Mouse (Mus musculus) c-Kit-positive CD71-negative TER-119-negative erythroid progenitor cells, embryonic 14.5 days (primary cell): ENCODE measurements at regions not wholly inside any gene's neighbourhood (a gene's known extent, or its start where the extent isn't known, plus 50 kb on each side); places are given as distances from the start of the nearest gene placed in this dataset.

Experiments used
- DNase-seq: peaks from one replicate; pipeline ENCODE4 v3.0.0-alpha.2; 2013; ENCODE audit warnings: low read depth

DNA sequence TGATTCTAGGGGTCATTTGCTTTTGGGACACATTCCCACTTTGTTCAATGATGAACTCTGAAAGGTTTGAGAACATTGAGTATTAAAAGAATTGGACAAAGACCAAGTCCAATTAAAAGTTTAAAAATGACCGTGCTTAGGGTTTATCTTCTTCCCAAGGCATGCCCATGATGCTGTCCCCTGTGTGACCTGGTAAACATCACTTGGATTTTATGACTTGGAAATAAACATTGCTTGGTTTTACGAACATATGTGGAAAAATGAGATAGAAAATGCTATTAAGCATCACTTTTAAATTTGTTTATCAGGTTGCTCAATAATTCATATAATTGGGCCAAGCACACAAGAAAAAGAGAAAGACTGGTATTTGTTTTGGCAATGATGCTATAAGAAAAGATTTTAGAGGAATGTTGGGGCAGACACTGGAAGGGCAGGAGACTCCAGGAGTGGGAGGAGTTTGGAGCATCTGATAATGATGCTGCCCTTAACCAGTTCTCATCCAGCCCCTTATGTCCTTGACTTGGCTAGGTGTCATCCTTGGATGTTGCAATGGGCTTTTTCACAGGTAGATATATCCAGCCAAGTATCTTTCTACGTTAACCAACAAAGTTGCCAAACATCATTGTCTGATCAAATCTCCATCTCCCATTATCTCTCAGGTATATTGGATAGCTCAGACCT, 92.1 kb upstream of the Dcn start:
- DNase-seq, result no peak

DNA sequence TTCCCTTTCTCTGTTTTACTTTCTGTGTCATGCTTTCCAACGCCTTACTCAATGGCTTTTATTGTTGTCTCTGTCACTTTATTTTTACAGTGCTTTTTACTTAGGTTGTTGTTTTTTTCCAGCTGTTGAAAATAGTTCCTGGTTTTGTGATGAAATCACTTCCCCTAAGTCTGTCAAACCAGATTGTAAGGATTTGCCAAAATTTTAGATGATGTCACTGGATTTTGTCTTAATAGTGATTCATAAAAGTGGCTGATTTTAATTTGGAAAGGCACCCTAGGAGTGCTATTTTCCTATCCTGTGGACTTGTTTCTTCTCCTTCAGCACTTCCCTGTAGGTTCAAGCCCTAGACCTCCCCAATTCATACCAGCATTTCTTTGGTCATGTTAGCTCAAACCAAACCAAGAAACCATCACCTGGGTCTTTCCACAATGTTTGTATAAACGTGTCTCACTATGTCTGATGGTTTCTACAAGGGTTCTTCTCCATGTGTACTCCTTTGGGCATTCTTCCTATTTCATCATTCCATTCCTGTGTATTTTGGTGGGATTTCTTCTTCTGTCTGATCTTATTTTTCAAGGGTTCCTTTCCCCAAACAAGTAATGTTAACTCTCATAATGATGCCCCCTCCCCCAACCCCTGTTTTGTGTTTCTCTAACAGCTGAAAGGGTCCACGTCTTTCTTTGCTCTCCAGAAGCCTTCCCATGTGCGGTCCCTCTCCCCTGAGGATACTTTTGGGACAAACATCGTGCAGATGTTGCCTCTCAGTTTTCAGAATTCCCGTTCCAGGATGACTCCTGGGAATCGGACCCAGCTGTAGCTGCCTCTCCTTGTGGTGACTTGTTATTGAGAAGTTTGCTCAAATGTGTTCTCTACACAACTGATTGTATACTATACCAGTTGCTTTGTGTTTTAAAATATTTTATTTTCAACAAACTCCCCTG, 89.5 kb upstream of the Dcn start:
- no peak for DNase-seq

DNA sequence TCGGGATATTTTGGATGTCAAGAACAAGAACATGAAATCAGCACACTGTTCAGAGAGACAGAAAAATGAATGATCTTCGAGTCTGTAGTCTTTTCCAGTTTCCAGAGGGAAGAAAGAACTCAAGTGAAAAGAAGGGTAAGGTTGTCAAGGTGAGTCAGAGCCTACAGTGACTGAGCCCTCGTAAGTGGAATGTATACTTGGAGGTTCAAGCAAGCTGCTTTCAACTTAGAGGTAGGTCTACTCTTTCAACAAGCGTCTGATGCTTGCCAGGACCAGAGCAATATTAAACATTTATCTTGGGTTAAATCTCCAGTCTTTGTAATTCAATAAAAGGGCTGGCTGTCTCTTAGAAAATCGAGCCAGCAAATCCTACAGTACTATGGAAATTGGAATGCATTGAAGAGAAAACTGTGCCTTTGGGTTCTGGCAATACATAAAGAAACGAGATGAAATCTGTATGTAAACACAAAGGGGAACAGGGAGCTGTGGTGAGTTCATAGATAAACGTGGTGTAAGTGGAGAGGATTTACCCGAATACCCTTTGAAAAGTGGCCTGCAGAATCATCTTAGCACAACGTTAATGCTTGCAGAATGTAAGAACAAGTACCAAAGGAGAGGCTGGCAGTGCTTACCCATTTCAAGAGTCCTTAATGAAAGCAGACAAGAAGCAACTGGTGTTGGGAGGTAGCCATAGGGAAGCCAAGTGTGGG, 82.2 kb upstream of the Dcn start:
- DNase-seq, result no peak

DNA sequence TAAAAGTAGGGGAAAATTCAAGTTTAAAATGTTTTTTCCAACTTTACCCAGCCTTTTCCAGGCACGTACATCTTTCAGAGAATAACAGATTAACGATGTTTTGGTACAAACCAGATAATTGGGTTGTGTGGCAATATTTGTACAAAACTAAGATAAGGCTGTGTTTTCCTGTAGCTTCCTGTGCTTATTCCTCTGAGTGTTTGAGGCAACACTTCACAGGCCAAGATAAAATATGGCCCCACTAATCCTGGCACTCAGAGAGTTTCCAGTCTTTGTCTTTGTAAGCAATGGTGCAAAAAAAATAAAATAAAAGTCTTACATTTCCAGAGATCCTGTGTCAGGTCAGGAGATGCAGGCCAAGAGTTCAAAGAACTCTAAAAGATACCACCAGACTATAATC, 81.5 kb upstream of the Dcn start:
- no peak for DNase-seq

DNA sequence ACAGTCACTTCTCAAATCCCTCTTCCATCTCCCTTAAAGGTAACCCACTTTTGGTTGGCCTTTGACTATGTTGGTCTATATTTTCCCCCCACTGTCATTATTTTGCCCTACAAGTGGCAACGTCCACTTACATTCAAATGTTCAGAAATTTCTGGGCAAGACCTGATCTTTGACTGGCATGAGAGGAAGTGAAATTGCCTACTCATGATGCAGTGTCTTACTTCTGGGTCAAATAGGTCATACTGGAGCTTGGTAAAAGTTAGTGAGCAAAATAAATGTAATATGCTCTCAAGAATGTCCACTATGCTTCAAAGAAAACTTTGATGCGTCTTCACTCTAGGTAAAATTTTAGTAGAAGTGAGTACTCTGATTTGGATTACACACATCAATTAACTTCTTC, 76.9 kb upstream of the Dcn start:
- DNase-seq, result no peak

DNA sequence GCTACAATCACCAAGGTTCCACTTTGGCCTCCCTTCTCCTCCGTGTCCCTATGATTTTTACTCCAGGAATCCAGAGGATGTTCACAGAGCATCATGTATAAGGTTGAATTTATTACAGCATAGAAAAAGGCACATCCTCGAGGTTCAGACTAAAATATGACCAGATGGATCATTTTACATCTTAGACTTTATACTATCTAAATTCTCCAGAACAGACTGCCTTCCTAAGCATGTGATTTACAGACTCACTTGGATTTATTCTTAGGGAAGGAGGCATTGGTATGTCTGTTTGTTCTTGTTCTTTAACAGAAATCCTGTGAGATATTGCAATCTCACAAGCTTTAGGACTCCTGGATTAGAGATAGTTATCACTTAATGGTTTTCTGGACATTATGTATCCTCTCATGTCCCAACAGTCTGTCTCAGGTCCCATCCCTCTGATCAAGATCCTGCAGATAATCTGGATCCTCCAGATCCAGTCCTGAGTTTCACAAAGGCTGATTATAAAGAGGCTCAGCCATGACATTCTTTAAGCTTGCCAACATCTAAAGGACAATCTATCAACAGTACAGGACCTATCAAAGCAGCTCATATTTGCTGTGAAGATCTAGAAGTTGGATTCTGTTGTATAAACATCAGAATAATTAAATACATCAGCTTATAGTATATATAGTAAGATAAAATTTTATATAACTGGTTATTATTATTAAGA, 75.2 kb upstream of the Dcn start:
- DNase-seq, result no peak

DNA sequence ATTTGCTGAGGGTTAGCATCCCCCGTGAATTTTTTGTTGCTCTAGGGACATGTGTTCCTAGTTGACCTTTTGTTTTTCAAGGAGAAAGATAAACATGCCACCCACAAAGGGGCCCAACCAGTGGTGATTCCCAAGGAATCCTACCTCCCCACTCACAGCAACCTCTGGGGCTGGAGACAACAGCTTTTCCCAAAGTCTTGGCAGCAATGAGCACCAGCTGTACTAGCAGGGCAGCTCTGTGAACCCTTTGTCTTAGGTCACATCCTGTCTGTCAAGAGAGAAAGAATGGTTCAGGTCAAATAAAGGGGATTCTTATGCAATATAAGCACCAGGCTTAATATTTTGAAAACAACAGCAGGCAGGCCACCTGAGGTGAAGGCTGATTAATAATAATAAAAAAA, 70.2 kb upstream of the Dcn start:
- no peak for DNase-seq

DNA sequence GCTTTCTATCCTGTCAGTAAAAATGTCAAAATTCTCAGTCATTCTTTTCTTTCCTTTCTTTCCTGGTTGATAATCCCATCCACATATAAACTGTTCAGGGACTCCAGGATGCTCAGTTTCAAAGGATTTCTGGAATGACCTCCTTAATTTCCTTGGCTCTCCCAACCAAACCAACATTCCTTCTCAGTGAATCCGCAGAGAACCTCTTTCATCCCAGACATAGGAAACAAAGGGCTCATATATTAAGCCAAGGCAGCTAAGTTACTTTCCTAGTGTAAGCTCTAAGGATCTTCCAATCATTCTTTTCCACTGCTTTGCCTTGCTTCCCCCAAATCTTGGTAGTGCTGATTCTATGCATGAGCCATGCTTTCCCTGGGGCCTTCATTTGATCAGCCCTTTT, 69.5 kb upstream of the Dcn start:
- DNase-seq, result no peak

DNA sequence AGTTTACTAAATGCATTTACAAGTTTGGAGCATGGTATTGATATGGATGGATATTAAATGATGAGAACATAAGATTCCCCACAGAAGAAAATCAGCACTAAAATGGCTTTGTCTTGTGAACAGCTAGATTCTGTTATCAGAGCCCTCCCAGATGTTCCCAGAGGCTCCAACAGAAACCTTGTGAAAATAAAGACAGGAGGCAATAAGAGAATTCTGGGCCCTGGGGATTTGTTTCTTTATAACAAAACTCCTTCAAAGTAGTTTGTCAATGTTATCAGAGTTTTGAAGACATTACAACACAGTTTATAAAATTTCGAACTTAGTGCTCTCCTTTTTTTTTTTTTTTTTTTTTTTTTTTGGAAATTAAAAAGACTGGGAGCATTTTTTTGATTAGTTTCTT, 56.8 kb upstream of the Dcn start:
- DNase-seq, result no peak

DNA sequence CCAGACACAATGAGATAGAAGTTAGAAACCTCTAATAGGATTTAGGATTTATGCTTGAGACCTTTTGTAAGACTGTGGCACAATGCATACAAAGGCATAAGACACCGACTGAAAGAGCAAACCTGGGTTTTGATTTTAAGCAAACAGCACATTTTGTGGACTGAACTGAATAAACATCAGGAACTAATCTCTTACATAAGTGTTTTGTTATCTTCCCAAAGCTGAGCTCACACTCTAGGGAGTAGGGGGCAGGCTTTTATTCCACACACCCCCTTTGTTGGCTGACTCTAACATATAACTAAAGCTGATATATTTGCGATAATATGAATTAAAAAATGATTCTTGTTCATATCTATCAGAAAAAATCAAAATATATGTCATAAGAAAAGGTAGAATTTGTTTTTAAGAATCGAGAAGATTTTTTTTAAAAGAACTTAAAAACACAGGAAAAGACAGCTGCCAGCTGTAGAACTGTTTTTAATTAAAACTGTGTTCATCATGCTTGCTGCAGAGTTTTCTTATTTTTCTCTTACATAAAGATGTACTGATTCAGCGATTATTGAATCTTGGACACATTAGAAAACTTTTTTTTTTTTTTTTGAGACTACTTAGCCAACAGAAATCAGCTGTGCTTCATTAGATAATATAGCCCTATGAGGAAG, 56.2 kb upstream of the Dcn start:
- no peak for DNase-seq
